Mouse (Mus musculus) embryonic facial prominence, embryonic 11.5 days (tissue): Measurements from ENCODE around the gene Babam2. TPM values are rescaled to one million over a fixed set of nuclear protein-coding genes. Genes with fewer than 3 reads are reported as not detected.

ENCODE experiments used
- ATAC-seq: fragments of 200-750 bp; cut with Nextera tagmentation; replicated peaks from 2 replicates; pipeline ENCODE4 v1.8.0; 2017; ENCODE audit warnings: low read depth; ENCODE audit not compliant: insufficient number of reproducible peaks, low FRiP score, low TSS enrichment
- DNase-seq: peaks from one replicate; pipeline ENCODE4 v3.0.0-alpha.2; 2015; ENCODE audit warnings: low spot score
- H3K27ac ChIP-seq: fragments of 300-500 bp; sonication (generic); replicated peaks from 2 replicates; pipeline ENCODE4 v1.5.1; 2014; ENCODE audit warnings: mild to moderate bottlenecking, low read depth, low read length, control low read depth
- H3K27me3 ChIP-seq: fragments of 300-500 bp; sonication (generic); 2 replicates; pipeline ENCODE4 v1.6.1; 2014; ENCODE audit warnings: mild to moderate bottlenecking, low read length, moderate library complexity, mixed read lengths; ENCODE audit not compliant: control insufficient read depth, insufficient read depth
- H3K36me3 ChIP-seq: fragments of 300-500 bp; sonication (generic); replicated peaks from 2 replicates; pipeline ENCODE4 v1.6.1; 2014; ENCODE audit warnings: low read depth, mild to moderate bottlenecking, low read length, moderate library complexity, mixed read lengths; ENCODE audit not compliant: control insufficient read depth, insufficient read depth
- H3K4me1 ChIP-seq: fragments of 300-500 bp; sonication (generic); 2 replicates; pipeline ENCODE4 v1.6.1; 2014; ENCODE audit warnings: low read length, mixed read lengths; ENCODE audit not compliant: control insufficient read depth, insufficient read depth
- H3K4me2 ChIP-seq: fragments of 300-500 bp; sonication (generic); 2 replicates; pipeline ENCODE4 v1.6.1; 2014; ENCODE audit warnings: low read depth, mild to moderate bottlenecking, control low read depth, low read length, moderate library complexity
- H3K4me3 ChIP-seq: fragments of 300-500 bp; sonication (generic); 2 replicates; pipeline ENCODE4 v1.5.1; 2014; ENCODE audit warnings: low read depth, low read length, control low read depth
- H3K9ac ChIP-seq: fragments of 300-500 bp; sonication (generic); replicated peaks from 2 replicates; pipeline ENCODE4 v1.6.1; 2014; ENCODE audit warnings: mild to moderate bottlenecking, control low read depth, low read length
- H3K9me3 ChIP-seq: fragments of 300-500 bp; sonication (generic); replicated peaks from 2 replicates; pipeline ENCODE4 v1.6.1; 2016; ENCODE audit warnings: mild to moderate bottlenecking, low read length, inconsistent platforms, mixed read lengths; ENCODE audit not compliant: control insufficient read depth
- WGBS: fragments of 180-500 bp; shearing (Covaris S2); extraction: QIAGEN DNeasy Blood & Tissue Kit; methylation state at CpG from one replicate; pipeline ENCODE4 v1.1.7; 2014; 5-methylcytosine and 5-hydroxymethylcytosine counted together
- polyA plus RNA-seq: library from polyadenylated mRNA; unstranded; fragments of >200 nt; fragmentation: Nextera tagmentation; extraction: Ambion mirVana; gene quantifications from 2 replicates; pipeline ENCODE4 v1.2.1, GENCODE M21; 2014

The Babam2 gene
- polyA plus RNA-seq, 1 experiment from 2014 or later = 38.8 TPM

DNA sequence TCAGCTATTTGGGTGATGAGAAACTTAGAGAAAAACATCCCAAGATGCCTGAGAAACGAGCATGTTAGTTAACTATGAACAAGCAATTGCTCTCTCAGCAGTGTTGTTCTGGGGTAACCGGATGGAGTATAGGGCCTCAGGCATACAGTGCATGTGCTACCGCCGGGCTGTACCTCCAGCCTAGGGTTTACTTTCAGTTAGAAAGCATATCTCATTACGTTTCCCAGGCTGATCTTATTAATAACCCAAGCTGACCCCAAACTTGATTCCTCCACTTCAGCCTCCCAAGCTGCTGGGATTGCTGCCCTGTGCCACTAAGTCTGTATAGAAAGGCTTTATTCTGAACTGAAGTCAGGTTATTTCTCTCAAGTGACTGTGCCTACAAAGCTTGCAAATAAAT, 205.4 kb downstream of the Babam2 start:
- H3K27me3 ChIP-seq = no peaks in the 10 kb centered on the region
- H3K9me3 ChIP-seq = no peaks in the 10 kb centered on the region
- no peak overlapping the region for H3K4me2 ChIP-seq
- ATAC-seq = no peak
- no peak overlapping the region for H3K9ac ChIP-seq
- H3K36me3 ChIP-seq = no peaks in the 10 kb centered on the region
- no peaks in the 10 kb centered on the region for H3K4me1 ChIP-seq
- WGBS = 59% methylated on average over 5 of the region's 5 CpGs
- H3K4me3 ChIP-seq = no peak overlapping the region
- H3K27ac ChIP-seq = no peak overlapping the region
- DNase-seq = no peak

DNA sequence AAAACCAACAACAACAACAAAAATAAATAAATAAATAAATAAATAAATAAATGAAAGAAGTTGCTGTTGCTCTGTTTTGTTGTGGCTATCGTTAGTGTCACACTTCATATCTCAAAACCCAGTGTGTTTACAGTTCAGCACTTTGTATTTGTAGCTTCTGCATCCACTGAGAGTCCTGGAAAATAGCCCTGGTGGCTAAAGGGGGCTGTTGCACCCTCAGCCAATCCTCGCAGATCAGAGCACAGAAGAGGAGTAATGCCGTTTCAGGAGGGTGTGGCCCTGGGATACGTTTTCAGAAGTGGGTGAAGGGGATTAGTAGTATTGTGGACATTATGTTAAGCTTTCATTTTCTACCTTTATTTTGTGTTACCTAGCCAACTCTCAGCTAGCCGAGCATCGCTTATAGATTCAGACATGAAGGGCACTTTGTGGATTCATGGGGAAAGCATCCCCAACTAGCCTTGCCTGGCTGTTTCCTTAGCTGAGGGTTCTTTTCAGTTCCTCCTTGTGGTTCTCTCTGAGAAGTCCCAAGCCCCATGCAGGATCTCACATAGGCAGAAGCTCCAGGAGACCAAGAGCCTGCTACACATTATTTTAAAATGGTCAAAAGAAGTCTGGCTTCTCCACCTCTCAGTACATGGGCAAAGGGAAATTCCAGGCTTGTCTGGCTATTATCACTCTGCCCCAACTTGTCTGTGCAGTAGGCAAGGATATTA, 207.6 kb downstream of the Babam2 start:
- no peak for ATAC-seq
- Histone ChIP-seq H3K27me3 (no peaks in the 10 kb centered on the region), H3K27ac (no peak overlapping the region), H3K9me3 (no peaks in the 10 kb centered on the region), H3K4me3 (no peak overlapping the region), H3K4me1 (no peaks in the 10 kb centered on the region), H3K4me2 (no peak overlapping the region), H3K36me3 (no peaks in the 10 kb centered on the region), H3K9ac (no peak overlapping the region)
- no peak for DNase-seq
- WGBS = 72% methylated on average over 6 of the region's 6 CpGs

DNA sequence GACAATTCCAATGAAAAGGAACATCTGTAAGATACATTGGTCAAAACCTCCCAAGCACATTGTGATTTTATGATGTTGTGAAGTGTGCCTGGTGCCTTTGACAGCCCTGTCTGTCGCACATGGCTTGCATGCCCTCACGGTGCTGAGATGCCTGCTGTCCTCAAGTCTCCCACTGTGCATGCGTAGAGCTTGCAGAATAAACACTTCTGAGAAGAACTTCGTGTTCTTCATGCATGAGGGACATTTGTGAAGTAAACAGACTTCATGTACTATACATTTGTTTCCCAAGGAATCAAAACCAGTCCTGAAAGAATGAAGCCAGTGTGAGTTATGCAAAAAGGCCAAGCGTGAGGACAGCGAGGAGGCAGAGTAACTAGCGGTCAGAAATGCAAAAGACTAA, 208.3 kb downstream of the Babam2 start:
- Histone ChIP-seq H3K36me3 (no peaks in the 10 kb centered on the region), H3K27me3 (no peaks in the 10 kb centered on the region), H3K9ac (no peak overlapping the region), H3K27ac (no peak overlapping the region), H3K9me3 (no peaks in the 10 kb centered on the region), H3K4me1 (no peaks in the 10 kb centered on the region), H3K4me2 (no peak overlapping the region), H3K4me3 (no peak overlapping the region)
- WGBS = 80% methylated on average over 7 of the region's 7 CpGs
- DNase-seq = no peak
- no peak for ATAC-seq

DNA sequence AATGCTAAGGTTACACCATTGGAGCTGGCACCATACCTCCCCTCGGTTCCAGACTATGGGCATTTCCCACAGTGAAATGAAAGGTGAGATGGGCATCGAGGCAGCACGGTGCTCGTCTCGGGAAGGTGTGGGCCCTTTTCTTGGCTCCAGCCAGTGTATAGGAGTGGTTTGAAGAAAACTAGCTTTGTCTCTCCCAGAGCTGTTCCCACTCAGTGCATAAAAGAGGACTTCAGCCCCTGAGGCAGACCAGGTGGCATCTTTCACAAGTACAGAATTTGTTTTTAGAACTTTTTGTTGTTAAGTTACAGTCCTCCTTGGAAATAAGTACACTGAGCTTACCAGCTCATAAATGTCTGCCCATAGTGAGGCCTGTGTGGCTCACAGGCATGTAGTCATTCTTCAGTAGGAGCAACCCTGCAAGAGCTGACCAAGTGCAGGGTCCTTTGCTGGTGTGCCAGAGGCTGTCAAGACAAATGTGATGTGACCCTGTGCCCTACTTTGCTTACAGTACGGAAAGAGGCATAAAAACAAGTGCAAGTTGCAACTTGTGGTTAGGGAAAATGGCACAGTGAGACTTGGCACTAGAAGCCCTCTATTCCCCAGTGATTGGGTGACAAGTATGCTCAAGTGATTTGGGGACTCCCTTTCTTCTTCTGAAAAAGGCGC, 208.9 kb downstream of the Babam2 start:
- Histone ChIP-seq H3K36me3 (no peaks in the 10 kb centered on the region), H3K27ac (no peak overlapping the region), H3K9ac (no peak overlapping the region), H3K27me3 (no peaks in the 10 kb centered on the region), H3K4me3 (no peak overlapping the region), H3K4me1 (no peaks in the 10 kb centered on the region), H3K9me3 (no peaks in the 10 kb centered on the region), H3K4me2 (no peak overlapping the region)
- ATAC-seq (no peak), DNase-seq (no peak)
- WGBS = 88% methylated on average over 7 of the region's 7 CpGs

DNA sequence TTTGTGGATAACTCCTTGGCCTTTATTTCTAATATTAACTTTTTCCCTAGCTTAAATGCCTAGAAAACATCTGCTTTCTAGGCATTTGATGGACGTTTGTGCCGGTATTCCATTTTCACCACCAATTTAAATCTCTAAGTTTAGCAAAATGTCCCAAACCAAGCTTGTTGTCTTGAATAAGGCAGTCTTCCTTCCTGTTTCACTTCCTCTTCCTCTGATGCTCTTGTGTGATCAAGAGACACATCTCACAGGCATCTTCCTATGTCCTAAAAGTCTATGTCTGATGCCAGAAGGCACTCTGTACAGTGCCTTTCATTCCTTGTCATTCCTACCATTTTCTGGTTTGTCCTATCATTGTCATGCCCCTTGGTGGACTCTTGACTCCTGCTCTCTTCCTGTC, 210.5 kb downstream of the Babam2 start:
- ATAC-seq (no peak), DNase-seq (no peak)
- no peak overlapping the region for H3K27ac ChIP-seq
- H3K4me3 ChIP-seq = no peak overlapping the region
- no peak overlapping the region for H3K9ac ChIP-seq
- 92% methylated on average over 2 of the region's 2 CpGs for WGBS
- H3K36me3 ChIP-seq = no peaks in the 10 kb centered on the region
- no peaks in the 10 kb centered on the region for H3K4me1 ChIP-seq
- H3K4me2 ChIP-seq = no peak overlapping the region
- H3K27me3 ChIP-seq = no peaks in the 10 kb centered on the region
- H3K9me3 ChIP-seq = no peaks in the 10 kb centered on the region

DNA sequence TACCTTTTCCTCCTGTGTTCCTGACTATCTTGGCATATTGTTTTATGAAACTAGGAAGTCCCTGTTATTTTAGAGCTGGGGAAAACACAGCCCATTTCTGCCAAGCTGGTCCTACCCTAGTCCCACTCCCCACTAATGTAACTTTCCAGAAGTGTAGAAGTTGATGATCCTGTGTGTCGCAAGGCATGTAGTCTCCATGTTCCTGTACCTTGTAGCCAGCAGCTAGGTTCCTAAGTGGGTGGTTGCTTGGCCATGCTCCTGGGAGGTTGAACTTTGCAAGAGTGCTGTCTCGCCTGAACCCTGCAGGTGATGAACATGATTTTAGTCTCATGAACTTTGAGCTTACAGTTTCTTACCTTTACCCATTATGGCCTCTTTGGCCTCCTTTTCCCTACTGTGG, 211.3 kb downstream of the Babam2 start:
- H3K4me2 ChIP-seq = no peak overlapping the region
- H3K27ac ChIP-seq = no peak overlapping the region
- 92% methylated on average over 2 of the region's 2 CpGs for WGBS
- H3K9ac ChIP-seq = no peak overlapping the region
- H3K36me3 ChIP-seq = no peaks in the 10 kb centered on the region
- H3K4me1 ChIP-seq = no peaks in the 10 kb centered on the region
- DNase-seq (no peak), ATAC-seq (no peak)
- no peaks in the 10 kb centered on the region for H3K27me3 ChIP-seq
- H3K4me3 ChIP-seq = no peak overlapping the region
- no peaks in the 10 kb centered on the region for H3K9me3 ChIP-seq

DNA sequence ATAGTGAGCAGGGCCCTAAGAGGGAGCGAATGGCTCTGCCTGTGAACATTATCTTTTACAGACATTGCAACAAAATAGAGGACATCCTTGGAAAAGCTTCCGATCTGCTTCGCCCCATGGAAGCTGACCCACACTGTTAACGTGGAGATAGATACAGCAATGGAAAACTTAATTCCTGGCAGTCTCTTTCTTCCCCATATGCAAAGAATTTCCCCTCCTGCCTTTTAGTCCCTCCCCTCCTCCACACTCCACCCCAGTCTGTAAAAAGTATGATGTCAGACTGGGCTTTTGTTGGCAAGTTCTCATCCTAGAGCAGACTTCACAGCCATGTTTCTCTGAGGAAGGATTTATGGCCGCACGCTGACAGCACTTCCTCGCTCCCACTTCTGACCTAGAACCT, 218.8 kb downstream of the Babam2 start:
- 86% methylated on average over 7 of the region's 7 CpGs for WGBS
- Histone ChIP-seq H3K4me1 (no peaks in the 10 kb centered on the region), H3K4me3 (no peak overlapping the region), H3K27me3 (no peaks in the 10 kb centered on the region), H3K4me2 (no peak overlapping the region), H3K27ac (no peak overlapping the region), H3K9ac (no peak overlapping the region), H3K9me3 (no peaks in the 10 kb centered on the region), H3K36me3 (no peaks in the 10 kb centered on the region)
- ATAC-seq = no peak
- no peak for DNase-seq

DNA sequence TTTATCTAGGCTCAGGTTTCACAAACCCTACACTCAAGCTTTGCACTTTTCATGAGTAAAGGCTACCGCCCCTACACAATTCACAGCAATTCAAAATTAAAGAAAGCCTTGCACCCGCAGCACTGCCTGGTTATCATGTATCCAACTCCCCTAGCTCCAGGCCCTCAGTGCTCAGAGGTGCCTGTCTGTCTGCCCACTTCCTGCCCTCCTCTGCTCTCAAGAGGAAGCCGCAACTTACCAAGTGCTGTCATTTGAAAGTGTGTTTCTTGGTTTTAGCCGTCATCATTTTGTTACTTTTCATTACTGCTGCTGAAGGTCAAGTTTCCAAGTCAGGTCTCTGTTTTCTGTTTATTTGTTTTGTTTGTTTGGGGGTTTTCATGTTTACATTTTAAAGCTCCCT, 221.1 kb downstream of the Babam2 start:
- DNase-seq = no peak
- WGBS = 89% methylated on average over 4 of the region's 4 CpGs
- ATAC-seq = no peak
- no peaks in the 10 kb centered on the region for H3K36me3 ChIP-seq
- H3K4me2 ChIP-seq = no peak overlapping the region
- no peaks in the 10 kb centered on the region for H3K9me3 ChIP-seq
- H3K27me3 ChIP-seq = no peaks in the 10 kb centered on the region
- no peak overlapping the region for H3K27ac ChIP-seq
- no peak overlapping the region for H3K4me3 ChIP-seq
- no peak overlapping the region for H3K9ac ChIP-seq
- no peaks in the 10 kb centered on the region for H3K4me1 ChIP-seq
